Mouse (Mus musculus): ENCODE data around the gene C2cd3.
A peak's percentile ranks its signal among the peaks of the same experiment; 100 is the strongest.

Gene C2cd3

DNA sequence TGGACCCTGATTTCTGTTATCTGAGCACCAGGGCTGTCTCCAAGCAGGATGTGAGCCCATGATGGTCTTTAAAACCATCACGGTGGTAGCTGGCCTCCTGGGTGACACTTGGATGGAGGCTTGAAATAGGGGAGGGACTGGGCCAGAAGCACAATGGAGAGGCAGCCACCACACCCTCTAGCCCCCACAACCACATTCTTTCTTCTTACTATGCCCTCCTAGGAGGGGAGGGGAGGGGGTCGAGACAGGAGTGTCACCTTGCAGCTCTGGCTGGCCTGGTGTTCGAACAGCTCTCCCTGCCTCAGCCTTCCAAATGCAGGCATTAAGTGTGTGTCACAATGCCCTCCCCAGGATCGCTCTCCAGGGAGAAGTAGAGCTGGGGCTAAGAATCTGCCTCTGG lies 125.4 kb downstream of the C2cd3 start:
- no peak for DNase-seq (ENCODE audit: low spot score in 2 of 2)

DNA sequence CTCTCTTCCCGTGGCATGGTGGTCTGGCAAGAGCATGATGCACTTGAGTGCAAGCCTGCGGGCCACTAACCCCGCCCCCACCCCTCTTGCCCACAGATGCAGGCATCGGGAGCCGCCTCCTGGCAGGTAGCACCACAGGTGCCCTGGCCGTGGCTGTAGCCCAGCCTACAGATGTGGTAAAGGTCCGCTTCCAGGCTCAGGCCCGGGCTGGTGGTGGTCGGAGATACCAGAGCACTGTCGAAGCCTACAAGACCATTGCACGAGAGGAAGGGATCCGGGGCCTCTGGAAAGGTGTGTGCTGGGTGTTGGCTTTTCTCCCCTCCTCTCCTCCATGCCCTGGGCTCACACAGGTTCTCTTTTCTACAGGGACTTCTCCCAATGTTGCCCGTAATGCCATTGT lies 125.9 kb downstream of the C2cd3 start:
- DNase-seq (ENCODE audit: low spot score in 2 of 2): no peak

DNA sequence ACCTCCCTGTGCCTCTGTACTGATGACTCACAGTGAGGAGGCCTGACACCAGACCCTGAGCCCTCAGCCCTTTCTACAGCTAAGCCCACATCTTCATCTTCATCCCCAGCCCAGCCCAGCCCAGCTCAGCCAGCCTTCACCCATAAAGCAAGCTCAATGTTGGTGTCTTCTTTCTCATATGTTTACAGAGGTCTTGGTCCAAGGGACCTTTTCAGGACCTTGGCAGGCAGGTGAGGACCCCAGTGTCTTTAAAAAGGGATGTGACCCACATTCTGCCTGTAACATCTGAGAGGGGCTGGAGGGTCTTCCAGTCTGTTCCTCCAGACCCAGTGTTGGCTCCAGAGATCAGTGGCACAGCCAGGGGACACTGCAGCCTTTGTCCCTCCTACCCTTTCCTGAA lies 127.4 kb downstream of the C2cd3 start:
- no peak for DNase-seq (ENCODE audit: low spot score in 2 of 2)

DNA sequence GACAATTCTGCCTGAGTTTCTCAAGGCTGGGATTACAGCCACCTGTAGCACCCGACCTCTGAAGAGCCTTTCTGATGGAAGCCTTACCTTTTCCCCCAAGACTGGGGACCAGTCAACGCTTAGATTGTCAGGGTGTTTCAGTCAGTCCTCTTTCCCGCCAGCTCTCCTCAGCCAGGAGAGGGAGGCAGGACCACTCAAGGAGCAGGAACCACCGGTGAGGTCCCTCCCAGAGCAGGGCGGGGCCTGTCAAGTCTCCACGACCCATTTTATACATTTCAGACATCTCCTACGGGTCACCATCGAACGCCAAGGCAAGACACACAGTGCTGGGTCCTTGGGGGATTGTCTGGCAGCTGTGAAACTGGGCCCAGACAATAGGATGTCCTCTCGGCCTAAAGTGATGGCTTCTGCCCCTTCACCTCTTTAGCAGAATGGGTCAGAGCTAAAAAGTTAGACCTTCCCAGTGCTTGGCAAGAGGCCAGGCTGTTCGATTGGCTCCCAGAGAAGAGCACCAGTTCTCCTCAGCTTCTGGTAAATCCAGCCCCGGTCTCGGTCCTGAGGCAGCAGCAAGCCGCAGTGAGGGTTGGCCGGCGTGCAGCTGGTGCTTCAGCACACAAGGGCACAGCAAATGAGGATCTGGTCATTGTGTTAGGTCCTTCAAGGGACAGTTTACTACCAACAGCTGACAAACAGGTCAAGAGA lies 128.4 kb downstream of the C2cd3 start:
- no peak for DNase-seq (ENCODE audit: low spot score in 2 of 2)

DNA sequence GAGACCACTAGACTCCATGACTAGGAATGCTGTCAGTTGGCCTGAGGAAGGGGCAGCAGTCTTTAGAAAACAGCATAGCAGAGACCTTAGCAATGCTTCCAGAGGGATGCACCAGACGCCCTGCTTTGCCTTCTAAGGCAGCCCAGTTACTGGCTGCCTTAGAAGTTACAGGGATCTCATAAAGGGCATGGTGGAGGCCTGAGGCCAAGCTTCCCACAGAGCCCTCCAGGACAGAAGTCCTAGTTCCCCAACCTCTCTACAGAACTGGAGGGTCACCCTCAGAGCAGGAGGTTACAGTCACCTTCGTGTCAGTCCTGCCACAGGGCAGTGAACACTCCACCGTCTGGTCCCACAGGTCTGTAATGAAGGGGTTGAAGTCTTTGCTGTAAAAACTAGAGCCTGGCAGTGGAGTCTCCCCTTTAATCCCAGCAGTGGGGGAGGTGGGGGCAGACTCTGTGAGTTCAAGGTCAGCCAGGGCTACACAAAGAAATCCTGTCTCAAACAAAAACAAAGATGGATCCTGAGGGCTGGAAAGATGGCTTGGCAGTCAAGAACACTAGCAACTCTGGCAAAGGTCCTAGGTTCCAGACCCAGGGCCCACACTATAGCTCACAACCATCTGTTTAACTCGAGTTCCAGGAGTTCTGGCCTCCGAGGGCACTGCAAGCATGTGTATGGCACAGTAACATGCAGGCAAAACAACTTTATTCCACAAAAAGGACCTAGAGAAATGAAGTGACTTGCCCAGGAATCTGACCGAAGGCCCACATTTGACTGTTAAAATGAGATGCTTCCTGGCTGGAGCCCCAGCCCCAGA lies 129.2 kb downstream of the C2cd3 start:
- no peak for DNase-seq (ENCODE audit: low spot score in 2 of 2)

DNA sequence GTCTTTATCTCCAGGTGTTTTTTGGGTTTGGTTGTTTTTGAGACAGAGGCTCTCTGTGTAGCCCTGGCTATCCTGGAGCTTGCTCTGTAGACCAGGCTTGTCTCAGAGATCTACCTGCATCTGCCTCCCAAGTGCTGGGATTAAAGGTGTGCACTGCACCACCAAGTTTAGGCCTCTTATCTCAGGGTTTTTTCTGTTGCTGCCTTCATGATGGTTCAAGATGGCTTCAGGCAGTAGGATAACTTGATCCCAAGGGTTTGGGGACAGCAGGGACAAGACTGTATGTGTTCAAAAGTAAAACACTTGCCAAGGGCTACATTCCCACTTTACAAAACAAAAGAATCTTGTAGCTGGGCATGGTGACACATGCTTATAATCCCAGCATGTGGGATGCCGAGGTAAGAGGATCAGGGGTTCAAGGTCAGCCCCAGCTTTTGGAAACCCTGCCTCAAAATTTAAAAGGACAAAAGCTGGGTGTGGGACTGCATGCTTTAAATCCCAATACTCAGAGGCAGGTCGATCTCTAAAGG lies 129.9 kb downstream of the C2cd3 start:
- no peak for DNase-seq (ENCODE audit: low spot score in 2 of 2)

DNA sequence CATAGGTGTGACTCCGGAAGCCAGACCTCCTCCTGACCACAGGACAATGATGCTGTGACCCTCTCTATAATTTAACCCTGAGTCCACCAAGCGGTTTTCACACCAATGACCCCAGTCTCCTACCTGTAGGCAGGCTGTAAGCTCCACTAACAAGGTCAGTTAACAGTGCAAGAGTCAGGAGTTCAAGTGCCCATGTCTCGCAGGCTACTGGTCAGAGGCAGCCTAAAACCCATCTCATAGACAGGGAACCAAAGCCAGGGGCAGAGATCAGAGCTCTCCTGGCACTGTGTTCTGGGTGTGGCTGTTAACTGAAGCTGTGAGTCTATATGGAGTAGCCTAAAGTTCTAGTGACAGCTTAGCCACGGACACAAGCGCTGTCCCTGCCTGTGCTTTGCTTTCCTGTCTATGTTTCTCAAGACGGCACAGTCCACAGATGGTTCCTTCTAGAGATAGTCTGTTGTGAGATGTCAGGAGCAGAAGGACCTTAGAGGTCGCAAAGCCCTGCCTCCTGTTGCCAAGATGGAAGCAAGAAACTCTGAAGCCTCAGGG lies 130.4 kb downstream of the C2cd3 start:
- no peak for DNase-seq (ENCODE audit: low spot score in 2 of 2)

DNA sequence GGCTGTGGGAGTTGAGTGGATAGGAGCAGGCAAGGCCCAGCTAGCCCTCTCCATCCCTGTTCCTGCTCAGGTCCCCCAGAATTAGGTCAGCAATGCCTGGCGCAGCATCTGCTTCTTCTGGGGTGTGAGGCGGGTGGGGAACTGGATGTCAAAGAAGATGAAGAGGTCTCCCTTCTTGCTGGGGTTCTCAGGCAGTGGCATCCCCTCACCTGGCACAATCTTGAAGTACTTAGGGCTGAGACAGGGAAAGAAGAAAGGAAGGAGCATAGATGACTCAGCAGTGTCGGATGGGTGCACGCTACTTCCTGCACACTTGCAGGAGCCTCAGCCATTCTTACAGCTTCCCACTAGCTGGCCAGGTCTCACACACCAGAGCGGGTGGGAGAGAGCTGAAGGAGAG lies 131.0 kb downstream of the C2cd3 start:
- DNase-seq (ENCODE audit: low spot score in 2 of 2): no peak

DNA sequence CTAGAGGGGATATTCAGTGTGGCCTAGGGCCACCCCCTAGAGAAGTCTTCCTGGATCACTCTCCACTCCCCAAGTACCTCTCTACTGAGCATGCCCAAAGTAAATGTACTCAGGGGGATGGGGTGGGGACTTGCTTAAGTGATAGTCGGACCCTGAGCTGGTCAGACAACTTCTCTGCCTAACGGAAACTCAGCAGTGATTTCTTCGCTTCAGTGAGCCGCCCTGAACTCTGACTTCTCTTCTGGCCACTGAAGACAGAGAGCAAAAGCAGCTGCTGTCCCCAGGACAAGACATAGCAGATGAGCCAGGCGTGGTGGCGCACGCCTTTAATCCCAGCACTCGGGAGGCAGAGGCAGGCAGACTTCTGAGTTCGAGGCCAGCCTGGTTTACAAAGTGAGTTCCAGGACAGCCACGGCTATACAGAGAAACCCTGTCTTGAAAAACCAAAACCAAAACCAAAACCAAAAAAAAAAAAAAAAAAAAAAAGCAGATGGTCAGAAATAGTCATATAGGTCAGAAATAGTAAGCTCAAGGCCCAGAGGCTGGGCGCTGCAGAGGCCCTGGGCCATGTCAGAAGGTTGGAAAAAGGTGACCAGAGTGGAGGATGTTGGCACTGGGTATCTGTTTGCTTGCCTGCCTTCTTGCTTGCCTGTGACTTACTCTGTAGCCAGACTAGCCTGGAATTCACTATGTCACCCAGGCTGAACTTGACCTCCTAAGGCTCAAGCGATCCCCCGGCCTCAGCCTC lies 132.9 kb downstream of the C2cd3 start:
- no peak for DNase-seq (ENCODE audit: low spot score in 2 of 2)

DNA sequence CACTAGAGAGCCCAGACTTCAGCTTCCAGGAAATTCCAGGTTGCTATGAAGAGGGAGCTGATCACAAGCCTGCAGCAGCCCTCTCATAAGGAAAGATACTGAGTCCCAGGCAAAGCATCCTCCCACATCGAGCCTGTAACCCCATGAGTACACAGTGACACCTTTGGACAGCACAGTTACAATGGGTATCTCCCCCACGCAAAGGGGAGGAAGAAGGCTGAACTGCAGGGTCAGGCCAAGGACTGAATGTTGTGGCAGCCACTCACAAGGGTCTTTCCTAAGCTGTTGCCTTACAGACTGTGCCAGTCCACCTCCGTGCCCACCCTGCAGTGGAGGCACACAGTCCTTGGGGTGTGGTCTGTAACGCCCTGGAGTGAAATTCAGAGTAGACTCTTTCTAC lies 134.5 kb downstream of the C2cd3 start:
- no peak for DNase-seq (ENCODE audit: low spot score in 2 of 2)

DNA sequence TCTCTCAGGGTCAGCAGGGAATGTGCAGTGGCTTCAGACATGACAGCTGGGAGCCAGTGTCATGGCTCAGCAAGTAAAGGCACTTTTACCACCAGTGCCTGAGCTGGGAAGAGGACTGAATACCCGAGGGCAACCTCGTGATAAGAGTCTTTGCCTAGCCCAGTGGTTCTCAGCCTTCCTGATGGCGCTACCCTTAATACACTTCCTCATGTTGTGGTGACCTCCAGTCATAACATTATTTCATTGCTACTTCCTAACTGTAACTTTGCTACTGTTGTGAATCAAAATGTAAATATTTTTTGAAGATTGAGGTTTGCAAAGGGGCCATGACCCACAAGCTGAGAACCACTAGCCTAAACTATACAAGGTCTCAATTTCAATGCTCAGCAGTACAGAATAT lies 136.6 kb downstream of the C2cd3 start:
- no peak for DNase-seq (ENCODE audit: low spot score in 2 of 2)

DNA sequence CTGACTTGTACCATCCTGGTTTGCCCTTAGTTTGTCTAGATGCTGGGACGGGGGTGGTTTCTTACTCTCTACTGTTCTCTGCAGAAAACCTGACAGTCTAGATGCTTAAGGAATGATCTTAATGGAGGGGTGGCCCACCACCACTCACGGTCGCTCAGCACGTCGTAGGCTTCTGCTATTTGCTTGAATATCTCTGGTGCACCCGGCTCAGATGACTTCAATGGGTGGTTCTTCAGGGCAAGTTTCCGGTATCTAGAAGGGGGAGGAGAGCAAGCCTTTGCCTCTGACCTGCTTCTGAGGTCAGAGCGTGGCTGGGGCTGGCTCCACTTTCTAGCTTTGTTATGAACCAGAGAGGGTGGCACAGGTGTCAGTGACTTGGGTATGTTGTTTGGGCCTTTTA lies 139.6 kb downstream of the C2cd3 start:
- DNase-seq (ENCODE audit: low spot score in 2 of 2): no peak

DNA sequence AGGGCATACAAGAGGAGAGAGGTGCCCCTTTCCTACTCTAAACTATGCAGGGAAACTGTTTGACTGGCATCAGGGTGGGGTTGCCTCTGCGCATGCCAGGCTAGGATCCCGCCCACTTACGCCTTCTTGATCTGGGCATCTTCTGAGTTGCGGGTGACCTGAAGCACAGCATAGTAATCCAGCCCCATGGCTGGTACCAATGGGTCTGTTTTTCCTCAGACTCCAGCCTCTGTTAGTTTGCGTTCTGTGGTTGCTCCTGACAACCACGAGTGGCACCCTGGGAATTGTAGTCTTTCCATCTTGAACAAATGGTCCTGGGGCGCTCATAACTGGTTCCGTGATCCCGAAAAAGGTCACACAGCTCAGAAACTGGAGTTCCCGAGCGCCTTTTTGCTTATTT lies 142.5 kb downstream of the C2cd3 start, which contains the start of gene Dnajb13:
Gene Dnajb13, minus strand, starts transcription at position 388 of the 400 bp plus-strand sequence.
- DNase-seq (ENCODE audit: low spot score in 2 of 2): peak in 1 of 2 experiments; percentile 40

All from right cerebral cortex, adult 2 months (tissue).